Mouse (Mus musculus) CH12.LX (cell line): ENCODE data around the gene Rsrp1. TPM values are rescaled to one million over a fixed set of nuclear protein-coding genes. Genes with fewer than 3 reads are reported as not detected.

Source experiments
- DNase-seq: peaks from one replicate; pipeline ENCODE4 v3.0.0-alpha.2; 2013; ENCODE audit errors: extremely low read depth
- H3K27ac ChIP-seq: 2 replicates; pipeline ENCODE4 v1.5.1; 2012; ENCODE audit warnings: low read depth, mild to moderate bottlenecking, control low read depth, moderate library complexity; ENCODE audit not compliant: insufficient read depth
- H3K27me3 ChIP-seq: replicated peaks from 2 replicates; pipeline ENCODE3; 2012; ENCODE audit warnings: inconsistent platforms
- H3K36me3 ChIP-seq, 2 experiments: replicated peaks in 1 of 2; 2 replicates each; pipeline versions ENCODE3 to v1.6.1; 2012; ENCODE audit warnings: inconsistent platforms in 1 of 2, low read length in 1 of 2, mild to moderate bottlenecking in 1 of 2, mixed read lengths in 1 of 2, moderate library complexity in 1 of 2; ENCODE audit not compliant: control insufficient read depth in 1 of 2, insufficient read depth in 1 of 2
- H3K4me1 ChIP-seq, 2 experiments: 2 replicates each; pipeline ENCODE4 v1.6.1; 2012; ENCODE audit warnings: inconsistent platforms in 1 of 2, moderate library complexity in 1 of 2; ENCODE audit not compliant: insufficient read depth in 2 of 2, control insufficient read depth in 1 of 2
- H3K4me2 ChIP-seq: 2 replicates; pipeline ENCODE4 v1.6.1; 2012; ENCODE audit warnings: low read depth, mild to moderate bottlenecking, control low read depth; ENCODE audit not compliant: poor library complexity, insufficient read depth, severe bottlenecking
- H3K4me3 ChIP-seq, 3 experiments: fragments of 150-350 bp in 1 of 3; sonication (generic) in 1 of 3; replicated peaks in 1 of 3; 2 replicates each; pipeline versions ENCODE3 to v1.5.1; 2011 to 2012; ENCODE audit warnings: low read depth in 2 of 3, low read length in 2 of 3, mild to moderate bottlenecking in 2 of 3, moderate library complexity in 2 of 3, control low read depth in 1 of 3, improper control_type of control experiment in 1 of 3, inconsistent platforms in 1 of 3, mixed read lengths in 1 of 3; ENCODE audit not compliant: poor library complexity in 1 of 3
- H3K79me2 ChIP-seq: replicated peaks from 2 replicates; pipeline ENCODE4 v1.6.1; 2012; ENCODE audit warnings: mild to moderate bottlenecking, moderate library complexity; ENCODE audit not compliant: control insufficient read depth, poor library complexity, insufficient read depth, severe bottlenecking; ENCODE audit errors: extremely low read depth
- H3K9ac ChIP-seq: 2 replicates; pipeline ENCODE4 v1.6.1; 2012; ENCODE audit warnings: low read depth, mild to moderate bottlenecking, control low read depth, moderate library complexity; ENCODE audit not compliant: insufficient read depth
- H3K9me3 ChIP-seq: replicated peaks from 2 replicates; pipeline ENCODE3; 2012; ENCODE audit warnings: low read length, inconsistent platforms, mixed read lengths
- CHD2 ChIP-seq: IDR thresholded peaks from 2 replicates; pipeline ENCODE4 v1.6.1; 2011; ENCODE audit warnings: low read length, improper control_type of control experiment
- CTCF ChIP-seq, 2 experiments: IDR thresholded peaks in 1 of 2; conservative IDR thresholded peaks in 1 of 2; 2 replicates each; pipeline ENCODE4 v1.5.1; 2011 to 2012; ENCODE audit warnings: low read depth in 2 of 2, low read length in 2 of 2, improper control_type of control experiment in 1 of 2, inconsistent platforms in 1 of 2, mild to moderate bottlenecking in 1 of 2, moderate library complexity in 1 of 2
- E2F4 ChIP-seq: IDR thresholded peaks from 2 replicates; pipeline ENCODE4 v1.6.1; 2011; ENCODE audit warnings: low read depth, low read length, improper control_type of control experiment; ENCODE audit not compliant: insufficient replicate concordance
- IRF4 ChIP-seq: IDR thresholded peaks from 2 replicates; pipeline ENCODE4 v1.6.1; 2014; ENCODE audit warnings: low read depth, mild to moderate bottlenecking, inconsistent platforms, low read length, improper control_type of control experiment
- JUN ChIP-seq: IDR thresholded peaks from 2 replicates; pipeline ENCODE4 v1.6.1; 2011; ENCODE audit warnings: low read depth, mild to moderate bottlenecking, low read length, improper control_type of control experiment, moderate library complexity; ENCODE audit not compliant: insufficient read depth
- JUND ChIP-seq: conservative IDR thresholded peaks from 2 replicates; pipeline ENCODE4 v1.6.1; 2011; ENCODE audit warnings: low read depth, low read length, improper control_type of control experiment
- KAT2A ChIP-seq: IDR thresholded peaks from 2 replicates; pipeline ENCODE4 v1.6.1; 2012; ENCODE audit warnings: low read length, improper control_type of control experiment, inconsistent platforms; ENCODE audit not compliant: insufficient replicate concordance
- MAFK ChIP-seq: IDR thresholded peaks from 2 replicates; pipeline ENCODE4 v1.6.1; 2011; ENCODE audit warnings: low read length, improper control_type of control experiment; ENCODE audit not compliant: insufficient replicate concordance
- MAX ChIP-seq: IDR thresholded peaks from 2 replicates; pipeline ENCODE4 v1.6.1; 2011; ENCODE audit warnings: low read length, improper control_type of control experiment
- MAZ ChIP-seq: IDR thresholded peaks from 2 replicates; pipeline ENCODE4 v1.6.1; 2012; ENCODE audit warnings: low read depth, mild to moderate bottlenecking, inconsistent platforms, low read length, improper control_type of control experiment, moderate library complexity
- MEF2A ChIP-seq: IDR thresholded peaks from 2 replicates; pipeline ENCODE4 v1.6.1; 2014; ENCODE audit warnings: low read depth, mild to moderate bottlenecking, inconsistent platforms, low read length, improper control_type of control experiment, borderline replicate concordance
- MXI1 ChIP-seq: IDR thresholded peaks from 2 replicates; pipeline ENCODE4 v1.6.1; 2011; ENCODE audit warnings: mild to moderate bottlenecking, low read depth, low read length, improper control_type of control experiment
- MYC ChIP-seq: IDR thresholded peaks from 2 replicates; pipeline ENCODE4 v1.6.1; 2011; ENCODE audit warnings: low read depth, mild to moderate bottlenecking, improper control_type of control experiment, low read length
- NELFE ChIP-seq: IDR thresholded peaks from 2 replicates; pipeline ENCODE4 v1.6.1; 2011; ENCODE audit warnings: low read depth, low read length, improper control_type of control experiment
- POLR2A ChIP-seq: IDR thresholded peaks from 2 replicates; pipeline ENCODE4 v1.6.1; 2011; ENCODE audit warnings: low read depth, mild to moderate bottlenecking, improper control_type of control experiment, low read length
- POLR2AphosphoS2 ChIP-seq: IDR thresholded peaks from 2 replicates; pipeline ENCODE4 v1.6.1; 2011; ENCODE audit warnings: low read depth, low read length, improper control_type of control experiment
- RCOR1 ChIP-seq: conservative IDR thresholded peaks from 2 replicates; pipeline ENCODE4 v1.6.1; 2012; ENCODE audit warnings: low read depth, mild to moderate bottlenecking, inconsistent platforms, low read length, improper control_type of control experiment
- SIN3A ChIP-seq: IDR thresholded peaks from 2 replicates; pipeline ENCODE4 v1.6.1; 2012; ENCODE audit warnings: low read length, improper control_type of control experiment, inconsistent platforms
- SMC3 ChIP-seq: IDR thresholded peaks from 2 replicates; pipeline ENCODE4 v1.6.1; 2011; ENCODE audit warnings: low read depth, low read length, improper control_type of control experiment
- TCF12 ChIP-seq: IDR thresholded peaks from 2 replicates; pipeline ENCODE4 v1.6.1; 2014; ENCODE audit warnings: low read depth, mild to moderate bottlenecking, inconsistent platforms, low read length, improper control_type of control experiment
- UBTF ChIP-seq: IDR thresholded peaks from 2 replicates; pipeline ENCODE4 v1.6.1; 2012; ENCODE audit warnings: low read depth, mild to moderate bottlenecking, inconsistent platforms, low read length, improper control_type of control experiment, moderate library complexity
- USF1 ChIP-seq: IDR thresholded peaks from 2 replicates; pipeline ENCODE4 v1.6.1; 2014; ENCODE audit warnings: low read depth, mild to moderate bottlenecking, inconsistent platforms, low read length, improper control_type of control experiment
- ZMIZ1 ChIP-seq: IDR thresholded peaks from 2 replicates; pipeline ENCODE4 v1.6.1; 2012; ENCODE audit warnings: low read depth, mild to moderate bottlenecking, inconsistent platforms, low read length, improper control_type of control experiment
- dilution Hi-C: fragments of 300-500 bp; cut with MboI; formaldehyde crosslinking; loops from 2 replicates; pipeline ENCODE4 v1.14.3; 2020; ENCODE audit warnings: low sequenced_read_pairs; ENCODE audit not compliant: extremely low pct_unique_long_range_greater_than_20kb, extremely low pct_ligation_motif_present
- in situ Hi-C: fragments of 300-500 bp; cut with MboI; formaldehyde crosslinking; loops from 3 replicates; pipeline ENCODE4 v1.14.3; 2019; ENCODE audit warnings: low sequenced_read_pairs, low pct_ligation_motif_present, low pct_unique_long_range_greater_than_20kb, mixed read lengths
- polyA plus RNA-seq: library from polyadenylated mRNA; unstranded; fragments of >175 nt; gene quantifications from 2 replicates; pipeline ENCODE4 v1.2.1, GENCODE M21; 2012; ENCODE audit warnings: low read depth; ENCODE audit not compliant: insufficient read length
- total RNA-seq, 2 experiments: library from RNA; depleted of rRNA; stranded (reverse); fragments of 300-350 nt in 1 of 2; fragments of >200 nt in 1 of 2; gene quantifications; 2 replicates each; pipeline ENCODE4 v1.2.3; 2012 to 2014

Rsrp1 gene
- total and polyA plus RNA-seq, 3 experiments: 51.2 to 69.4 (median 61.3) TPM

DNA sequence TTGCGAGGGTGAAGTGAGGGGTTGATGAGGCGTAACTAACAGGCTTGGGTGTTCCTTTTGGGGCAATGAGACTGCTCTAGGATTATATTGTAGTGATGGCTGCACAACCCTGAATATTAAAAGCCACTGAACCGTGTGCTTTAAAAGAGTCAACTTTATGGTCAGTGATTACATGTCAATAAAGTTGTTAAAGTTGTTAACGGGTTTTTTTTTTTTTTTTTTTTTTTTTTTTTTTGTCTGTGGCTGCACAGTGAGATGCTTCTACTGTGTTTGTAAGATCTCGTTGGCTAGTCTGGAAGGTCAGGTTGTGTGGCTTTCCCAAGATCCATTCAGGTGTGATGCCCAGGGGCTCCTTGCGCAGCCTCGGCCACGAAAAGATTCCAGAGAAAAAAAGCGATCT, 16.5 kb downstream of the Rsrp1 start:
- H3K9me3 ChIP-seq: no peaks in the 10 kb centered on the region
- H3K4me1 ChIP-seq: no peaks in the 10 kb centered on the region
- H3K4me2 ChIP-seq: no peak overlapping the region
- no peaks in the 10 kb centered on the region for H3K79me2 ChIP-seq
- in situ Hi-C loops (loop anchor here (10.0 kb wide), 2 partner anchors 205 to 265 kb away; no protein-coding TSS in a partner anchor), dilution Hi-C loops (no loop called here)
- no peak for DNase-seq
- peaks cover 24% of the 10 kb centered on the region for H3K27me3 ChIP-seq
- H3K4me3 ChIP-seq: no peak overlapping the region
- peaks cover 22 to 32% of the 10 kb centered on the region in 2 experiments for H3K36me3 ChIP-seq
- TF ChIP-seq USF1: no peak
- no peak for TF ChIP-seq IRF4
- no peak for TF ChIP-seq MEF2A
- no peak for TF ChIP-seq TCF12
- TF ChIP-seq UBTF: no peak
- no peak for TF ChIP-seq ZMIZ1
- TF ChIP-seq MAZ: no peak
- no peak for TF ChIP-seq MXI1
- TF ChIP-seq JUN: no peak
- no peak for TF ChIP-seq CTCF (conservative IDR thresholded peaks at IDR 0.05 in 1 of 2, IDR thresholded peaks at IDR 0.05 in 1 of 2; ENCODE audit: low read depth in 2 of 2, low read length in 2 of 2)
- no peak for TF ChIP-seq POLR2A
- no peak for TF ChIP-seq CHD2
- no peak for TF ChIP-seq MAFK
- no peak for TF ChIP-seq SIN3A
- no peak for TF ChIP-seq RCOR1
- TF ChIP-seq POLR2AphosphoS2: no peak
- no peak for TF ChIP-seq KAT2A
- no peak for TF ChIP-seq JUND
- H3K27ac ChIP-seq: no peak overlapping the region
- H3K9ac ChIP-seq: no peak overlapping the region

DNA sequence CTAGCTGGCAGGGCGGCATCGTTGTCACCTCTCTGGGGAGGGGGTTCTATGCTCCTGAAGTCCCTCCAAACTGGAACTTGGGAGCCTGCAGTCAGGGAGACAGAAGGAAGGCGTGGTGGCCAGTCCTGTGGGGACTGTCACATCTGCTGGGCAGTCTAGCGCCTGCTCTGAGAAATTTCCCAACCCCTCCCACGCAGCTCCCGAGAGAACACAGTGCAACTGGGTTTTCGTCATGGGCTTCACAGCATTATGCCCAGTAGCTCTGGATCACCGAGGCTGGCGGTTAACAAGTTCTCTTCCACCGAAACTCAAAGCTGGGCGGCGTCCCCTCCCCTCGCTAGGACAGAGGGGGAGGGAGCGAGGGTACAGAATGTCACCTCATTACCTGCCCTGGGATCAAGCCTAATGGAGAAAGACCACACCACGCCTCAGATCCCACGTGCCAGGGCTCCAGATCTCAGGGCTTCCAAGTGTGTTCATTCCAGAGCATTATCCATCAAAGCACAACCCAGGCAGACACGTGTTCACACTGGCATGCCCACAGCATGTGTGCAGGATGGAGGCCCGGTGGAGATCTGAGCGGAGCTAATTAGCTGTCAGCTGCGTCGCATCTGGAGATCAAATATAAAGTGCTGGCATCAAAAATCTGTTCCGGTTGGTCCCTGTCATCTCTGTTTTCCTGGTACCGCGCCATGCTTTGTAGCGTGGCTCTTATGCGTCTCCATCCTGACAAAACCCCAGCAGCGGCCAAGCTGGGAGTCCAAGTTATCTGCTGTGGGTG, 20.6 kb downstream of the Rsrp1 start:
- Histone ChIP-seq H3K27me3 (peaks cover 27% of the 10 kb centered on the region), H3K9ac (no peak overlapping the region), H3K4me2 (no peak overlapping the region), H3K9me3 (no peaks in the 10 kb centered on the region), H3K79me2 (no peaks in the 10 kb centered on the region), H3K4me3 (no peak overlapping the region), H3K4me1 (peaks cover 0 to 5% of the 10 kb centered on the region in 2 experiments; a peak in 1 of 4 replicates), H3K36me3 (no peaks in the 10 kb centered on the region), H3K27ac (no peak overlapping the region)
- in situ Hi-C loops (loop anchor here (10.0 kb wide), 2 partner anchors 201 to 261 kb away; no protein-coding TSS in a partner anchor), dilution Hi-C loops (no loop called here)
- no peak for DNase-seq
- TF ChIP-seq NELFE: no peak
- TF ChIP-seq MAX: no peak
- TF ChIP-seq MYC: no peak
- TF ChIP-seq SMC3: no peak
- no peak for TF ChIP-seq E2F4
- no peak for TF ChIP-seq CHD2
- TF ChIP-seq CTCF (conservative IDR thresholded peaks at IDR 0.05 in 1 of 2, IDR thresholded peaks at IDR 0.05 in 1 of 2; ENCODE audit: low read depth in 2 of 2, low read length in 2 of 2): no peak
